Comparison of ENCODE assay signal across 12 mouse cellular contexts in genomic region chr12:70104776-70105420, GRCm38 (mm10). TPM values are rescaled to one million over a fixed set of nuclear protein-coding genes. Genes with fewer than 3 reads are reported as not detected.
DNase-seq lines count a peak whose midpoint lies in the region; ATAC-seq lines count a peak whose summit lies in the region.
"Had no signal": no experiment of that assay in that cellular context is flagged by ENCODE, and none has a peak within 500 bp of the region (broad histone marks: within the 10 kb centered on the region; RNA-seq: fewer than 3 reads in every experiment).

No protein-coding gene starts in this region.

- WGBS in forebrain, embryonic 16.5 days = 7% methylated on average over 5 of the region's 5 CpGs

- no peak overlapping the region for H3K4me3 ChIP-seq in forebrain, embryonic 16.5 days (replicated peaks; ENCODE audit: low read length)
- H3K4me3 ChIP-seq: embryonic facial prominence, embryonic 12.5 days had no signal

- no peak overlapping the region for H3K9ac ChIP-seq in forebrain, embryonic 16.5 days (replicated peaks; ENCODE audit: low read depth, low read length)
- H3K9ac ChIP-seq: embryonic facial prominence, embryonic 12.5 days had no signal

- no peak for ATAC-seq in forebrain, embryonic 16.5 days

- peaks cover 58% of the 10 kb centered on the region for H3K4me1 ChIP-seq in forebrain, embryonic 16.5 days (replicated peaks; ENCODE audit: control insufficient read depth, insufficient read depth, low read length)

- no peaks in the 10 kb centered on the region for H3K27me3 ChIP-seq in forebrain, embryonic 16.5 days (replicated peaks; ENCODE audit: control insufficient read depth, insufficient read depth, low read length)
- H3K27me3 ChIP-seq: embryonic facial prominence, embryonic 12.5 days had no signal

- peak; percentile 21 for DNase-seq in ovary, adult 18-20 months (ENCODE audit: low spot score)
- DNase-seq in ovary, postnatal 36 days (ENCODE audit: low spot score) = no peak
- DNase-seq in kidney, postnatal 25 days = peak; percentile 70 to 76
- no peak for DNase-seq in adrenal gland, adult (ENCODE audit: inconsistent age in 2 of 2, low spot score in 1 of 2)
- DNase-seq in right cerebral cortex, adult 18-20 months = no peak
- no peak for DNase-seq in gastrocnemius, postnatal 4 days (ENCODE audit: low spot score in 2 of 2)
- DNase-seq: lung, adult 18-20 months had no signal

- no peak overlapping the region for H3K27ac ChIP-seq in forebrain, embryonic 16.5 days (ENCODE audit: low read length)
- H3K27ac ChIP-seq: embryonic facial prominence, embryonic 12.5 days had no signal

- no peaks in the 10 kb centered on the region for H3K9me3 ChIP-seq in forebrain, embryonic 16.5 days (ENCODE audit: control insufficient read depth, low read length)
- H3K9me3 ChIP-seq: embryonic facial prominence, embryonic 12.5 days had no signal

- H3K4me2 ChIP-seq in forebrain, embryonic 16.5 days (ENCODE audit: low read length) = peak overlapping the region; percentile 65
- H3K4me2 ChIP-seq: embryonic facial prominence, embryonic 12.5 days had no signal

- peaks cover 5% of the 10 kb centered on the region; the same call in 1 of the 2 replicates for H3K36me3 ChIP-seq in forebrain, embryonic 16.5 days (ENCODE audit: control insufficient read depth, insufficient read depth)

RNA-seq across cellular contexts. Expression of gene Nin, which starts 8.6 kb away (rescaled TPM):
- 40.2 and 45.3 TPM in 2 replicates for polyA plus RNA-seq in forebrain, embryonic 16.5 days (2015; fragmentation: Nextera tagmentation; extraction: Ambion mirVana)
- 10 to 100 TPM; 36.7 to 39.8 TPM for total RNA-seq in gastrocnemius, postnatal 4 days (2021)

RNA-seq across cellular contexts. Expression of gene Abhd12b, which starts 49.0 kb away (rescaled TPM):
- polyA plus RNA-seq in forebrain, embryonic 16.5 days (2015; fragmentation: Nextera tagmentation; extraction: Ambion mirVana) = not detected in 2 replicates
- not detected for total RNA-seq in gastrocnemius, postnatal 4 days (2021)
- total RNA-seq: granulocyte monocyte progenitor cell, adult 5-6 weeks had no signal
- polyA plus RNA-seq: hindbrain, embryonic 11.5 days; small intestine, adult 2 months had no signal

Comparison
In these comparisons a context has a peak if more than half of its experiments do, and no peak if none do; other contexts are left out.
1. DNase-seq: peak in ovary, adult 18-20 months (single experiment) and kidney, postnatal 25 days (2 of 2); none in ovary, postnatal 36 days (single experiment), adrenal gland, adult (0 of 2), right cerebral cortex, adult 18-20 months (single experiment) and gastrocnemius, postnatal 4 days (0 of 2).